Mouse (Mus musculus): Measurements from ENCODE around the gene Slc35f6.

The Slc35f6 gene

DNA sequence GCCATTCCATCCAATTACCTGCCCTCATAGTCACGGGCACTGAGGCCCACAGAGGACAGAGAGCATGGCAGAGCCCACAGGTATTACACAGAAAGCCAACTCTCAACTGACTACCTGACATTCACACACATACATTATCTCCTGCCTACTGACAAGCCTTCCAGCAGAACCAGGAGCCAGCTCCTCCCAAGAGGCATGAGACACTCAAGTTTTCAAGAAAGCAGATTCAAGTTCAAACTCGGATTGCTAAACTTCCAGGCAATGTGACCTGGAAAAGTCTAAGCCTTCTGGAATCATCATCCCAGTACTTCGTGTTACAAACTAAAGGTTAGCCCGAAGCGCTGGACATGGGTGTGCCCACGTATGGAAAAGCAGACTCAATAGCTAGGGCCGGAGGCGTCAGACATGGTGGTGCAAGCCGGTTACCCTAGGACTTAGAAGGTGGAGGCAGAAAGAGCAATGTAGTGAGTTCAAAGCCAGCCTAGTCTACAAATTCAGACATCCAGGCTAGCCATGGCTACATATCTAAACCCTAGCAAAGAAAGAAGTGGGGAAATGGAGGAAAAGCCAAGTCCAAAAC is 26.4 kb upstream of the Slc35f6 start:
- in situ Hi-C loops (cut with MboI, MseI): no loop called here

DNA sequence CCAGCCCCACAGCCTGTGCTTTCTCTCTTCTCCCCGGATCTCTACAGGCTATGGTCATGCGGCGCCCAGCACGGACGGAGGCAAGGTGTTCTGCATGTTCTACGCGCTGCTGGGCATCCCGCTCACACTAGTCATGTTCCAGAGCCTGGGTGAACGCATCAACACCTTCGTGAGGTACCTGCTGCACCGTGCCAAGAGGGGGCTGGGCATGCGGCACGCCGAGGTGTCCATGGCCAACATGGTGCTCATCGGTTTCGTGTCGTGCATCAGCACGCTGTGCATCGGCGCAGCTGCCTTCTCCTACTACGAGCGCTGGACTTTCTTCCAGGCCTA is 25.9 kb upstream of the Slc35f6 start:
- in situ Hi-C loops (cut with MboI, MseI): no loop called here

DNA sequence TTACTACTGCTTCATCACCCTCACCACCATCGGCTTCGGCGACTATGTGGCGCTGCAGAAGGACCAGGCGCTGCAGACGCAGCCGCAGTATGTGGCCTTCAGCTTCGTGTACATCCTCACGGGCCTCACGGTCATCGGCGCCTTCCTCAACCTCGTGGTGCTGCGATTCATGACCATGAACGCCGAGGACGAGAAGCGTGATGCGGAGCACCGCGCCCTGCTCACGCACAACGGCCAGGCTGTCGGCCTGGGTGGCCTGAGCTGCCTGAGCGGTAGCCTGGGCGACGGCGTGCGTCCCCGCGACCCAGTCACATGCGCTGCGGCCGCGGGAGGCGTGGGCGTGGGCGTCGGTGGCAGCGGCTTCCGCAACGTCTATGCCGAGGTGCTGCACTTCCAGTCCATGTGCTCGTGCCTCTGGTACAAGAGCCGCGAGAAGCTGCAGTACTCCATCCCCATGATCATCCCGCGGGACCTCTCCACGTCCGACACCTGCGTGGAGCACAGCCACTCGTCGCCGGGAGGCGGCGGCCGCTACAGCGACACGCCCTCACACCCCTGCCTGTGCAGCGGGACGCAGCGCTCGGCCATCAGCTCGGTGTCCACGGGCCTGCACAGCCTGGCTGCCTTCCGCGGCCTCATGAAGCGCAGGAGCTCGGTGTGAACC is 25.4 kb upstream of the Slc35f6 start:
- in situ Hi-C loops (cut with MboI, MseI): no loop called here

GRCm38 (mm10) chr5:30622841-30623185 is 24.9 kb upstream of the Slc35f6 start:
- in situ Hi-C loops (cut with MboI, MseI): no loop called here

DNA sequence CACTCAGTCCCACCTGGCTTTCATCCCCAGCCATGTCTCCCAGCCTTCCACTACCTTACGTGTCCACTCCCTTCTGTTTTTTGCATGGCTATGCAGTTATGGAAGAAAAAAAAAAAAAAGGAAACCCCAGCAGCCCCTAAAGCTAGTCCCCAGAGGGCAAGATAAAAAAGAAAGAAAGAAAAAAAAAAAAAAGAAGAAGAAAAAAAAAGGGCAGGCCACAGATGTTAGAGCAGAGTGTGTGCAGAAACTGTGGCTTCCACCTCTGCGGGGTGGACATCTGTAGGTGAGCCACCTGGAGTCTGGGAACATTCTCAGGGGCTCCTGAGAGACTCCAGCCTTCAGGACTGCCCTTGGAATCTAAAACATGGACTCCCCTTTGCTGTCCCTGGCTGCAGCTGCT is 24.4 kb upstream of the Slc35f6 start:
- in situ Hi-C loops (cut with MboI, MseI): no loop called here

- in situ Hi-C loops (cut with MboI, MseI): no loop called here
Measured at GRCm38 (mm10) chr5:30624311-30624710, 23.4 kb upstream of the Slc35f6 start.

DNA sequence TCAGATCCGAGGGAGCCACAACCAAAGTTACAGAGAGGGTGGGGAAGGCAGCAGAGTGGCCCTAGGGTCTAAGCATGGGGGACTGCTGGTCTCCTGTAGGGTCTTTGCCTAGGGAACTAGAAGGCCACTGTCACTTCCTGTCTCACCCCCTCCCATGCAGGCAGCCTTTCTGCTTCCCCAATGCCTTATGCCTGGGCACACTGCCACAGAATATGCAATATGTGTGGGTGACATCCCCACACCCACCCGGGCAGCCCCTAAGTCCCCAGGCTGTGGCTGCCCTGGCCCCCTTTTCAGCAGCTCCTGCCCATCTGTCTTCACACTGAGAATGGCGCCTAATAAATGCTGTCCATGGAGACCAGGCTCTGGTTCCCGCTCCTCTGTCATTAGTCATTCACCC is 22.8 kb upstream of the Slc35f6 start:
- in situ Hi-C loops (cut with MboI, MseI): no loop called here

DNA sequence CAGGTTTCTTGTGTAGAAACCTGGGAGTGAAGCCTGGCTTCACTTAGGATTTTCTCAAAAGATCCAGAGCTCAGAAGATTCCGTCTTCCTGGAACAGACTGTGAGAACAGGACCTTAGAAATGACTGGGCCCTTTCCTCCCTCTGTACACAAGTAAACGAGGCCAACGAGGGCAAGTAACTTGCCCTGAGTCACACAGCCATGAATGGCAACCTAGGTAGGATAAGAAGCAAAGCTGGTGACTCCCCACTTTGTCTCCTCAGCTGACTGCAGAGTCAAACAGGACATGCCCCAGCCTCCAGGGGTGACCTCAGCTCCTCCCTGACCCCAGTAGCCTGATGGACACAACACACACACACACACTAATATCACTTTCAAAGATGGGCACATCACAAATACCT is 22.4 kb upstream of the Slc35f6 start:
- in situ Hi-C loops (cut with MboI, MseI): no loop called here

GRCm38 (mm10) chr5:30626331-30627105 is 21.2 kb upstream of the Slc35f6 start:
- in situ Hi-C loops (cut with MboI, MseI): no loop called here

DNA sequence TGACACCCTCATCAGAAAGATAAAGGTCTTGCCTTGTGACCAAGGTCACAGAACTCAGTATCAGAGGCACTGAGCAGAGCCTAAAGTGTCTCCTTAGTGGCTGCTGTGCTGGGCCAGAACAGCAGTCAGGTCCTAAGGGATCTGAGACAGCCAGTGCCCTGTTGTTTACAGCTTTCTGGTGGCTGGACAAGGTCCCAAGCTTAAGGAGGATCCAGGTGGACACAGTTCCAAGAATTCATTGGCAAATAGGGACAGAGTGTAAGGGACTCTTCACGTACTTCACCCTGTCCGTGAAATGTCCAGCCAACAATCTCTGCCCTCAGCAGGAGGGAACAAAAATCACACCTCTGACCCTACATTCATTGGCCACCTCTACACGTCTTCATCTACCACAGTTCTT is 19.2 kb upstream of the Slc35f6 start:
- in situ Hi-C loops (cut with MboI, MseI): no loop called here

DNA sequence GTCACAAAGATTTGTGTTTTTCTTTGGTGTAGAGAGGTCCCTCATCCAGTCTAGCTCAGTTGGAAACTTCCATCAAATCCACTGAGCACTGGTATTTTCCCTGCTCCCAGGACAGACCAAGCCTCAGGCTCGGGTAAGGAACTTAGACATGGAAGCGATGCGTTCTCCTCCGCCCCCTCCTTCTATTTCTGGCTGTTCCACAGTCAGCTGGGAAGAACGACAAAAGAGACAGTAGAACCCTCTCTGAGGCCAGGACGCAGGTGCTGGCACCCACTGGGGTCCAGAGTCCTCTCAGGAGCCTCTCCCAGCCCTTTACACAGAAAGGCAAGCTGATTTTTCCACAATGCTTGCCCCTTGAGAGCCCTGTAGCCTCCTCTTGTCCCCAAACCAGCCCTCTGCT is 17.3 kb upstream of the Slc35f6 start:
- in situ Hi-C loops (cut with MboI, MseI): no loop called here

GRCm38 (mm10) chr5:30632134-30632533 is 15.6 kb upstream of the Slc35f6 start:
- in situ Hi-C loops (cut with MboI, MseI): no loop called here

GRCm38 (mm10) chr5:30636994-30637393 is 10.7 kb upstream of the Slc35f6 start:
- in situ Hi-C loops (cut with MboI, MseI): loop anchor here (5.0 kb wide), 2 partner anchors 120 to 215 kb away; no protein-coding TSS in a partner anchor

- in situ Hi-C loops (cut with MboI, MseI): loop anchor here (5.0 kb wide), 2 partner anchors 121 to 216 kb away; no protein-coding TSS in a partner anchor
Measured at GRCm38 (mm10) chr5:30638041-30638440, 9.7 kb upstream of the Slc35f6 start.

DNA sequence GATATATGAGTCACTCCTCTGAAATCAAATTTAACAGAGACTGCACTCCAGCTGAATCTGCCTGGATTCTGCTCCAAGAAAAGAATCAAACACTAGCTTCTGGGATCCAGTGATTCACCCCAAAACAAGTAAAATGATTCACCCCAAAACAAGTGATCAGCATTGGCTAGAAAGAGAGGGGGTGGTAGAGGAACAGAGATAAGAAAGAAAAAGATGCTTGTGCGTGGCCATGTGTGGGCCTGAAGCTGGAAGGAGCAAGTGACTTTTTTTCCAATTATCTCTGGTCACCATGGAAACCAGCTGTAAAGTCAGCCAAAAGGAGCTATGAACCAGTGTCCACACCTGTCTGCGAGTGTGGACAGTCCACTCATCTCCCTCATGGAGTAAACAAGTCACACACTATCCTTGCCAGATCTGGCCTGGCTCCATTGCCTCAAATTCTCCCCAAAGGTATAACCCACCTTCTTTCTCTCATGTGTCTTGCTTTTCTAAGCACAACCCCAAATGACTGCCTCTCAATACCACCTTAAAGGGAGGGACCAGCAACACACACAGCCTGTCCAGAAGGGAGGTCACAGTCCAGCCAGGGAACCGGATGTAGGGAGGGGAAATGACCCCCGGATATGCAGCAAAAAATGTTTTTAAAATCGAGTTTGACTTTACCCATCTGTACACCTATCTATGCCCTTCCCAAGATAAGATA is 4.1 kb upstream of the Slc35f6 start:
- in situ Hi-C loops (cut with MboI, MseI): no loop called here

DNA sequence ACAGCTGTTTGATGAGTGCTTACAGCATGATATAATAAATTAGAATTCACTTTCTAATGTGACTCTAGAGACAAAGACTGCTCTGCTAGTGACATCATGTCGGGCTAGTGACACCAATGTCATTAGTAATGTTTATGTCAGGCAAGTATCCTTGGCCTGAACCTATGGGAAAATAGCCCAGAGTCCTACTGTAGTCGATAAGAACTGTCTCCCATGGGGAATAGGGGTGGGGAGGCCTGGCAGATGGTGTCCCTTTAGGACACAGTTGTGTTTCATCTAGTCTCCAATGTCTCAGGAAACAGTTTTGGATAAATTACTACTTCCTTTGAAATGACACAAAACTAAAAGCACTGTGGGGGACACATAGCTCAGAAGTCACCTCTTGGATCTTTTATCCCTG is 1.7 kb upstream of the Slc35f6 start:
- in situ Hi-C loops (cut with MboI, MseI): loop anchor here (5.0 kb wide), 1 partner anchor 369 kb away; no protein-coding TSS in a partner anchor

GRCm38 (mm10) chr5:30647396-30647795 is 337 bp upstream of the Slc35f6 start:
- in situ Hi-C loops (cut with MboI, MseI): loop anchor here (5.0 kb wide), 1 partner anchor 370 kb away; no protein-coding TSS in a partner anchor

DNA sequence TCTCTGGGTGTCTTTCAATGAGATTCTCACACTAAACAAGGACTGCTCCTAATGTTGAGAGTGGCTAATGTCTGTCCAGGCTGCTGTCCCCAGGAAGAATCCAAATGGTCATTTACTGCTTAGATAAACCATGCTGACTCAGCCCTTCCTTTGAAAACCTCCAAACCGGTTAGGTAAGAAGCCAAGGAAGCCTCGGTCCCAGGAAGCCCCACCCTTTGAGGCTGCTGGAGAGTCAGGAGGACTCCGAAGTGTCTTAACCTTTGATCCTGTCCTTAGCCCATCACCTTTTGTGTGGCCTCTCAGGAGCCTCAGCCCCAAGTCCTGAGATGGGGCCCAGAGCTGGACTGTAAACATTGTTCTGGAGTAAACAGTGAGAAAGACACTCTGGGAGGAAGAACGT is 1.8 kb downstream of the Slc35f6 start:
- in situ Hi-C loops (cut with MboI, MseI): loop anchor here (5.0 kb wide), 1 partner anchor 372 kb away; no protein-coding TSS in a partner anchor

DNA sequence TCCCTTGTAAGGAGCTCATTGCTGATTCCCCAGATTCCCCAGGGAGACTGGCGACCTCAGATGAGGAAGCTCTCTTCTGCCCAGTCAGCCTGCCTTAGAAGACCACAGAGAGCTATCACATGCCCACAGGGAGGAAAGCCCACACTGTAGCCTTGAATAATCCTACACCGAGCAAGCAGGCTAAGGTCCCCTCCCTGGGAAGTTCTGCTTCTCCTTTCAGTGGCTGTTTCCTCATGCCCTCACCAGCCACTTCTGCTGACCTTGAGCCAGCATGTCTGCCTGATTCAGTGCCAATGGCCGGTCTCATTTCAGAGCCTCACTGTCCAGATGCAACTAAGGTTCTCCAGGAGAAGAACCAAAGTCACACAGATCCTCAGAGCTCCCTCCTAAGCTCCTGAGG is 3.0 kb downstream of the Slc35f6 start:
- in situ Hi-C loops (cut with MboI, MseI): no loop called here

GRCm38 (mm10) chr5:30651554-30651953 is 3.8 kb downstream of the Slc35f6 start:
- in situ Hi-C loops (cut with MboI, MseI): no loop called here

DNA sequence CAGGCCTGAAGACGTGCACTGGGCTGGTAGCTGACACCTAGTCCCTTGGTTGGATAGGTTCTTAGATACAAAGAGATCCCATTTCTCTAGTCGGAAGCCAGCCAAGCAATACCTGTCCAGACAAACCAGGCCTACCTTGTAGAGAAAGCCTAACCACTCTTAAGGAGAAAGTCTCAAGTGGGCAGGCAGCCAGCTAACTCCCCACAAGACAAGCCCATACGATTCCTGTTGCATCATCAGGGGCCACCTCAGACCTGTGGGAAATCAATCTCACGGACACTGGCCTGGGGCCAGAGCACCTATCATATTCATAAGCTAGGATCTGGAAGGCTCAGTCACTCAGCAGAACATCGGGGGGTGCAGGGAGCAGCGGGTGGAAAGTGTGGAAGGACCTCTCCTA is 5.5 kb downstream of the Slc35f6 start:
- in situ Hi-C loops (cut with MboI, MseI): no loop called here

DNA sequence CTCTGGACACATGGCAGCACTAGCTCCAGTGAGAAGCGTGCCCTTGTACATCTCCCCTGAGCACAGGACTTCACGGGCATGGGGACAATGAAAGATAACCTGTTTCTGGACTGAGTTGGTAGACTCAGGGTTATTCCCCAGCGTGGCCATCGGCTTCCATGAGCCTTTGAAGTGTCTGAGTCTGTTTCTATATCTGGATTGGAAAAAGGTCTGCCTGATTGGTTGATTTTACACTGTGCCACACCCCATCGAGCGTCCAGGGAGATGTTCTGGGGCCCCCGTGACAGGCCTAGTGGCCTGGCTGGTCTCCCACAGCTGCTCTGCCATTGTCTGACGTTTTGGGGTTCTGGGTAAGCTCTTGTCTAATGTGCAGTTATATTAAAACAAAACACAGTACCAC is 7.3 kb downstream of the Slc35f6 start:
- in situ Hi-C loops (cut with MboI, MseI): no loop called here
